Mouse (Mus musculus) Muller cell, postnatal 12 days (primary cell): Measurements from ENCODE around the gene Nfkbiz.

Source experiments
- DNase-seq: peaks from one replicate; pipeline ENCODE4 v3.0.0-alpha.2; 2015; ENCODE audit errors: inconsistent ontology term

Nfkbiz gene

DNA sequence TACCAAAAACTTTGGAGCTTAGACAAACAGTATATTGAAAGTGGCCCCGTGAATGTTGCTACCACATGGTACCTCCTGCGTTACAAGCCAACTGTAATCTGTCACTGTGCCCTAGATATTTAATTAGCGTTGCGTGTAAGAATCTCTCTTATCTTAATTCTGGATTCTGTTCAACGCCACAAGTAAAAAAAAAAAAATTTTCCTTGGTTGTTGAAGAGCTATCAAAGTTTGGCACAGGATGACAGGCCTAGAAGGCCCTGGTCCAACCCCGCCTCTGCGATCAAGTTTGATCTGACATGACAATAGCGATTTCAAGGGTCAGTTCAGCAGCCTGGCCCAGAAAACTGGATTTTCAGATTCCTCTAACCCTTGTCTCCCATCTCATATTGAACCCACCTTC lies 6.1 kb downstream of the Nfkbiz start:
- DNase-seq = peak; percentile 65

DNA sequence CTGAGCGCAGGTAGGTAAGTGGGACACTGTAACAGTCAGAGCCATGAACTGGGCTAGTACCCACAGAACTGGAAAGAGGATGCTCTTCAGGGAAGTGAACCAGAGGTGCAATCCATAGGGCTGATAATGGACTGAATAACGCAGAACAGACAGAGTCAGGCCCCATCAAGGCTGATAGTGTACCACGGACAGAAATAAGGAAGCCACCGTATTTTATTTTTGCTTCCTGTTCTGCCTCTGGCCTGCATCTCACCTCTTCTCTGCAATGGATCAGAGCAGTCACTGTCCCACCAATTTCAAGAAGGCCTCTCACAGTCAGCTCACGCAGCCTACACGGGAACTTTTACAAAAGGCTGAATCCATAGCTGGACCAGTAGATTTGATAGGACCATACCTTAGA lies 6.7 kb downstream of the Nfkbiz start:
- DNase-seq = no peak

DNA sequence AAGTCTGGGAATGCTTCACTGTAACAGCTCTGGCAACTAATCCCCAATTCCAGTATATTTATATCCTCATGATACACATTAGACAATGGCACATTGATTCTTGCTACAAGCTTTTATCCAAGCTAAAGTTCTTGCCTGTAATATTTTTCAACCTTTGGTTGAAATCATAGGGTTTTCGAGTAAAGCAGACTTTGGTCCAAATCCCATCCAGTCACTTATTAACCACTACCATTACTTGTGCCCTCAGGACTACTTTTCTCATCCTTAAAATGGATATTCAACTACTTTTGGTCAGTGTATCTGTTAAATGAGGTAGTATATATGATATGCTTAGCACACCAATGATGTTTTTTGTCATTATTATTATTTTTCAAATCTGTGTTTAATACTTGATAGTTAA lies 7.2 kb downstream of the Nfkbiz start:
- no peak for DNase-seq

DNA sequence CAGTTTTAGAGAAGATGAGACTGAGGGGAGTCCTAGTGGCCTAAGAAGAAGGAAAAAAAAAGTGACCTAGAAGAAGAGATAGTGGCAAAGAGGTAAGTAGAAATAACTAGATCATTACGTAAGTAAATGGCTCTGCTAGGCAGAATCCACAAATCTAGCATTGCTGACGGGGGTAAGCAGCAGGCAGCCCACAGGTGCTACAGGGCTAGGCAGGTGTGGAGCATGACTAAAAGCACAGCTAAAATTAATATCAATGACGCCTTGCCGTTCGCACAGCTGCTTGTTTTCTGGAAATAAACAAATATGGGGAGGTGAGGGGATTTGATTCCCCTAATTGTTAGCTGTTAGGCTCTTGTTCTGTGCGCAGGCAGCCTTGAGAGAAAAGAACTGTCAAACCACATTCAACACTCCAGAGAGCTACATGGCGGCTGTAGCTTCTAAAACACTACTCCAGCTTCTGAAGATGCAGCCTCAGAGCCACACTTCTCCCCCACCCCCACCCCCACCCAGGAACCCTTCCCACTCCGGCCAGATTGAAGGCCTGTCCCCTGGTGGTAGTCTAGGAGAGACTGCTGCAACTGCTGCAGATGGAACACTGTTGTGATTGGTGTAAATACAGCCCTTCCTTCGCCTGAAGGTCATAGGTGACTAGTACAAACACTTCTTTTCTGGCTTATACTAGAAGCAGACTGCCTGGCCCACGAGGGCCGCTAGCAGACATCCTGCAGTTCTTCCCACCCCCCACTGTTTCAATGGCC lies 15.1 kb downstream of the Nfkbiz start:
- peak; percentile 72 for DNase-seq

DNA sequence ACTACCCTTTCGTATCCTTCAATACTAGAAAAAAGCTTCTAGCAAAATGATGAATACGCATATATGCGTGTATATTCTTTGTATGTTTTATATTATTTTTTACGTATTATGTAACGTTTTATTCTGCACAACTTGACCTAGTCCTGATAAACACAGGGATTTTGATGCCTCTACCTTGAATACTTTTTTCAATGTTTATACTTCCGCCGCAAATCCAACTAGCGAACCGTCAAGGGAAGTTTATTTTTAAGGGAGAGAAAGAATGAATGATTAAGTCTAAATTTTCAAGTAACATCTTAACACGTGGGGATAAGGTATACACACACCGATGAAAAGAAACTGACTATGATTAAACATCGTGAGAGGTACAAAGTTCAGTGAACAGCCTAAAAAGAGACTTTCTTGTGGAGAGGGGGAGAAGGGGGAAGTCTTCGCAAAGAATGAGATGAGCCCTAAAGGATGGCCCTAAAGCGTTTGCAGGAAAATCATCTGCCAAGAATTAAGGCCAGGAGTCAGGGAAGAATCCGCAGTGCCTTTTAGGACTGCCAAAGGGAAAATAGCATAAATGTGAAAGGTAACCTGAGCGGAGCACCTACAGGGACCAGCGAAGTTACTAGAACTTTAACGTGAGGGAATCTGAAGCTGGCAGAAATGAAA lies 15.8 kb downstream of the Nfkbiz start:
- no peak for DNase-seq

DNA sequence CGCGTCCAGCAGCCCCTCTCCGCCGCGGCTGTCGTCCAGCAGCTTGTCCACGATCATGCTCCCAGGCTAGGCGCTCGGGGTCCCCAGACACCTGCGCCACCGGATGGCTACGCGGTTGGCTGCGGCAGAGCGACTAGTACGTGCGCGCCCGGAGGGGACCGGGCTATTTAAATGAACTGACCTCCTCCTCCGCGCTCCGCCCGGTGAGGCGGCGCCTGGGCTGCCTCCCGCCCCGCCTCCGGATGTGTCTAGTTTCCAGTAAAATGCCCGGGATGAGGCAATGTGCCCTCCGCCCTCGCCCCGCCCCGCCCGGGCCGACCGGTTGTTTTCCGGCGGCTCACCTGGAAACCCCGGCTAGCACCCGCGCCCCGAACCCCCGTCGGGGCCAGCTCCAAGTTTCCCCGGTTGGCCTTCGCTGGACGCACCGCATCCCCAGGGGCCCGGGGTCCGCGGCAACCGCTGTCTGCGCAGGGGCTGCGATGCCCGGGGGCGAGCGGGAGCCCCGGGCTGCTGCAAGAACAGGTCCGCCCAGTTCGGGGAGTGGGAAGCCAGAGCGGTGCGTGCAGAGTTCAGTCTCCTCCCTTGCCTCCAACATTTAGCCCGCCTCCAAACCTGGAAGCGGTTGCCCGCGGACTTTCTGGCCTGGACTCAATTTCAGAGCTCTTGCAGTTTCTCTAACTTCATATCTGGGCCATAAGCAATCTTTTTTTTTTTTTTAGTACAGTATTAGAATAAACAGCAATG lies 16.5 kb downstream of the Nfkbiz start:
- DNase-seq = peak; percentile 99

DNA sequence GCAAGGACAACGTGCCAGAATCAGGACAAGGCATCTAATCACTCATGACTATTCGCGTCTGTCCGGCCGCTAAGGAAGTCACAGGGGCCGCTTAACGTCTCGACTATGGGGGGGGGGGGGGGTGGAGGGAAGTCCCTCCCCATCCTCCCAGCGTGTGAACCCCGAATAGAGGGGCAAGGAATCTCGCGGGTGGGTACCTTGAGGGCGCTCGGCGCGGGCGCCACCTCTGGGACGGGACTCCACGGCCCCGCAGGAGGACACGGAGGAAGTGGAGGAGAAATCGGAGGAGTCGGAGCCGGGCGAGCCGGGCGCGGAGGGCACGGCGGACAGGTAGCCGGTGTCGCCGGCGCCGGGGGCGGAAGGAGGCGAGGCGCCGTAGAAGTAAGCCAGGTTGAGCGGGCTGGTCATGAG lies 17.1 kb downstream of the Nfkbiz start:
- DNase-seq = no peak

DNA sequence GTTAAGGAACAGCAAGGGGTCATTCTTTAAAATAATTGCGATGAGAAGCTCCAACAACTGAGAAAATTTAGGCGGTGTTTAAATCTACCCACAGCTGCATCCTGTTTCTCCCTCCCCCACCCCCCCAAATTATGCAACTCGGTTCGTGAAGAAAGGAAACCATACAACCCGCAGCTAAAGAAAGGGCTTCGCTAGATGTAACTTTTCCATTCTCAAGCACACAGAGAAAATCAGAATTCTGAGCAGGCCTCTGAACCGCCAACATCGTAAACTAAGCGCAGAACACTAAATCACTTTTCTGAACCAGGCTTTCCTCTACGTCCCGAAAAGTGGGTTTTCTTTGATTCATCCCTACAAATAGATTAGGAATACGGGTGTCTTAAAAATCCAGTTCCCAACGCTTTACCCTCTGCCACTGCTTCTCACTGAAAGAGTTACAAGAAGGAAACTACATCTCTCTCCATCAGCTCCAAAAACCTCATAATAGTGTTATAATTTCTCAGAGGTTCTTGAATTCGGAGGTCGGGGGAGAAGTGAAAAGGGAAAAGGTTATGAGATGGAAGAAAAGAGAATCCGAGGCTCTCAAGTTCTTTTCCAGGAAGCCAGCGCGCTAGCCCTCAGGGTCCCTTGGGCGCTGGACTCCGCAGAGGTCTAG lies 17.7 kb downstream of the Nfkbiz start:
- DNase-seq = peak; percentile 69

DNA sequence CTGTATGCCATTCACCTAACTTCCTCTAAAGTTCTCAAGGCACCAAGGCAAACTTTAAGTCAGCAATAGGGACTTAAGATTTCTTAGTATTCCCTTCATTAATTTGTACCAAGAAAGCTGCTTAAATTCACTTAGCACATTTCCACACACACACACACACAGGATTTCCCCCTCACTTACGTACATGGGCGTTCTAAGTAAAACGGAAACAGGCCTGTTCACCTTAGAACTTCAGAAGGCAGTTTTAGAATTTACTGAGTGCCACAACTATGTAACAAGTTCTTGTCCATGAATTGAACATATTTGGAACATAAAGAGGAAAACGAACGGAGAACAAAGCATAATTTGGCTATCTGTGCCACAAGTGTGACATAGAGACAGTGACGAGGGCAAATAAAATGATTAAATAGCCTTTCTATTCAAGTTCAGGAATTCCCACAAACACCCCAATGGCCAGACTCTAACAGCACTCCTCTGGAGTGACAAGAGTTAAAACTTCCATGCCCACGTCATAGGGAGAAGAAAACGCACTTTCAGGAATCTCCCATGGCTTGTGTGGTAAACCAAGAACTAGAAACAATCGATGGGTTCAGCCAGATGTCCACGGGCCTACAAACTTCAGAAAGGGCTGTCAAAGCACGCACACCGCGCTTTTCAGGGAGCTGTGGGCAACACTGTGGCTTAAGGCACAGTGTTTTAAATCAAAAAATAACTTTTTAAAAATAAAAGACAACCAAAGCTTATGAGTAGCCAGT lies 18.4 kb downstream of the Nfkbiz start:
- peak; percentile 70 for DNase-seq

DNA sequence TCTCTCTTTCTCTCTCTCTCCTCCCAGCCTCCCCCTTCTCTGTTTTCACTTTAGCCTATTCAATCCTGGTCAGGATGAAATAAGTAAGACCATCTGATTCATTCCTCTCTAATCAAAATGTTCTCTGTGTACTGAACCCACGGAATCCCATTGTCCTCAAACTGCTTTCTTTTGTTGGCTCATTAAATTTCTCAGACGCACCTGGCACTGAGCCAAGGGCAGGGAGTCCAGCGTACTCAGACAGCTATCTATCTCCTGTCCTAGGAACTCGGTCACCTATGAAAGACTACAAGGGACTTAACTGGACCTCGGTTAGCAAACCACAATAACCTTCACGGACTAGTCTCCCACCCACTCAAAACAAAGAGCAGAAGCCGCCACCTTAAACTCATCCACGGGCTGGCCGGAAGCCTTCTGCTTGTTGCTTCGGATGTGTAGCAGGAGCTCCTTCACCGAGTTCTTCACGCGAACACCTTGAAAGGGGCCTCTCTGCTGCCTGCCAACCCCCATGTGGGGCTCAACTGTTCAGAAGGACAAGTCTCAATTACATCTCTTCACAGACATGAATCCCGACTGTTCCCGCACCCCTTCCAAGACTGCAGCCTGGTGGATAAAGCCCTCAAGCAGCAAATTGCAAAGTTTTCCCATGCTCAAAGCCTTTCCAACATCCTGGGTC lies 19.4 kb downstream of the Nfkbiz start:
- peak; percentile 92 for DNase-seq

DNA sequence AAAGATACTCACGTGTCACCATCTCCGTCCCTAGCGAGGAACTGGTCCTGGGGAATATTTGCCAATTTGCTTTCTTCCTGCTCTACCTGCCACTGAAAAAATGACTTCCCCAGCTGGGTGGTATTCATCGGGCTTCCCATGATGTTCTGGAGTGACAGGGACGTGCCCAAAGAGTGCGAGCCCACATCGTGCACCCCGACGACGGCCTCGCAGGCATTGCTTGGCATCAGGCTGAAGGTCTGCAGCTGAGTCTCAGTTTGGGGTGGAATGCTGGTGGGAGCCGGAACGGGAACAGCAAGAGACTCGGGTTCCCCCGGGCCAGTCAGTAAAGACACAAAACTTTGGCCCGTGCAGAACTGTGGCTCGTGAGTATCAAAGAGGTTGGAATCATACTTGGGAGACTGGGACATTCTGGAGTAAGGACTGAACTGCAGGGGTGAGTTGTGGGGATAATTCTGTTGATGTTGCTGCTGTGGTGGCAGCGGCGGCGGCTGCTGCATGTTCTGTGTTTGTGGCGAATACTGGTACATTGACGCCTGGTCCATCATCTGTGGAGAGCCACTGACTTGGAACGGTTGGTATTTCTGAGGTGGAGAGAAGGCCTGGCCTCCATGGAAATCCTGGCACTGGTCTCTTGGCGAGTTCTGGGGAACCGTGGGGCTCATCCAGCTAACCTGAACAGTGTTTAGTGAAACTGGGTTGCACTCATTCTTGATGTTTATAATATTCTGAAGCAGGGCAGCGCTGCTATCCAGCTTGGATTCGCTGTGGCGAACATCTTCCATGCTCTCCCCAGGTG lies 20.8 kb downstream of the Nfkbiz start:
- no peak for DNase-seq

DNA sequence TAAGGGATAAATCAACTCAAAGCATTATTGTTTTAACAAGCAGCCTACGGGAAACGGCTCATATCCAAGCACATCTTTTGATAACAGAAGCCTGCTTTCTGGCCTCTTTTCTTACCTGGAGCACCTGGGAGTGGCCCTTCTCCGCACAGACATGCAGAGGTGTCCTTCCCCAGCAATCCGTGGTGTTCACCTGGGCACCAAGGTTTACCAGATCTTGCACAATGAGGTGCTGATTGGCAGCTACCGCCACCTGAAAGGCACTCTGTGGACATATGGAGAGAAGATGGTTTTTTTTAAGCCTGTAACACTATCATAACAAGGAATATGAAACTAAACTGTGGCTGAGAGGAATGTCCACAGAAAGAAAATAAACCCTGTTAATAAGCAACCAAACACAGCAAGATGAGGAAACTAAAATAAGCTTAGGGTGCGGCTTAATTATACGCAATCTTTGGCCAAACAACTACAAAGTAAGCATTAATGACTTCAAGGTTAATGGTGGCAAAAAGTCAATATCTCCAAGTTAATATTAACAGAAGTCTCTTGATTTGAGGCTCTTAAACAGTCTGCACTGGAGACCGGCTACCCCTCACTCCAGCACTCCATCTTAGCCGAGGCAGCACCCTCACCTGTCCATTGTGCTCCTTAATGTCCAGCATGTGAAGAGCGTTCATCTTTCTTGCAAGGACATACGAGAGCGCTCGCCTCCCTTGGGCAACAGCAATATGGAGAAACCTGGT lies 22.3 kb downstream of the Nfkbiz start:
- no peak for DNase-seq

DNA sequence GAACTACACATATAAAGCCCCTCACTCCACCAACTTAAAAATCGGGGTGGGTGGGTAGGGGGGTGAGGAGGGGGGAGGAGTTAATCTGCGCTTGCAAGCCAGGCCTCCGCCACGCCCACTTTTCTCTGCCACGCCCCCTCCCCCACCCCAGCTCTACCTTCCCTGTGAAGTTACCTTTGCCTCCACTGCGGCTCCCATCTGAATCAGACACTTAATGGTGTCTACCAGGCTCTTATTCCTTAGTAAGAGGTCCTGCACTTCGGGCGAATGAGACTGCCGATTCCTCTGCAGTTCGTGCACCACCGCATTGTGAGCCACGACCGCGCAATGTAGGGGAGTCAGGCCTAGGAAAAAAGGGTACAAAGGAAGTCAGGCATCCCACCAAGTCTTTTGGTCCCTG lies 23.2 kb downstream of the Nfkbiz start:
- no peak for DNase-seq

DNA sequence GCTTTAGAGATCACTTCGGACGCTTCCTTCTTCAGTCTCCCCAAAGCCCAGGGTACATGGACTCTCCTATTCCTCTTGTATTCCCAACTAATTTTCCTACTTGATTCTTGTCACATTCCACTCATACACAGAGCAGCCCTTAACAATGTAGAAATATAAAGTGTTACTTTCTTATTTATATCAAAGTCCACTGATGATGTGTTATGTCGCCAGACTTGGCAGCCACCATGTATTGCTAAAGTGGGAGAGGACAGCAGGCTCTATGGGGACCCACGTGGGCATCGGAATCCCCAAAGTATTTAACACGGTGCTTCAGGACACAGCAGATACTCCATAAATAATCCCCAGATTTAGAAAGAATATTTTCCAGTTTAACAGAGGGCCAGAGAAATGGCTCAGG lies 24.0 kb downstream of the Nfkbiz start:
- DNase-seq = no peak

DNA sequence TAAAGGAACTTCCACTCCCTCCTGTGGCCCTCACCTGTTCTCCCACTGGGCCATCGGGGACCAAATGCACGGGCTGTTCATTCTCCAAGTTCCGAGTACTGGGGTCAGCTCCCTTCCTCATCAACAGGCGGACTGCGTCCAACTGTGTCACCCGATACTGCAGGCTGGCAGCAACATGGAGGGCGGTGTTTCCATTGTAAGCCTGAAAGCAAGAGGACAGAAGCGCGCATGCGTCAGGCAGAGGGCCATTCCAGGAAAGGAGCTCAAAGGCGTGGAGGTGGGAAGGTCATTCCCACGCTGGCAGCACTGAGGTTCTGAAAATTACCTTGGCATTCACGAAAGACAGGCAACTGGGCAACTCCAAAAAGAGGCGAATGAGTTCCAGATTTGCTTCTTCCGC lies 24.8 kb downstream of the Nfkbiz start:
- DNase-seq = no peak

DNA sequence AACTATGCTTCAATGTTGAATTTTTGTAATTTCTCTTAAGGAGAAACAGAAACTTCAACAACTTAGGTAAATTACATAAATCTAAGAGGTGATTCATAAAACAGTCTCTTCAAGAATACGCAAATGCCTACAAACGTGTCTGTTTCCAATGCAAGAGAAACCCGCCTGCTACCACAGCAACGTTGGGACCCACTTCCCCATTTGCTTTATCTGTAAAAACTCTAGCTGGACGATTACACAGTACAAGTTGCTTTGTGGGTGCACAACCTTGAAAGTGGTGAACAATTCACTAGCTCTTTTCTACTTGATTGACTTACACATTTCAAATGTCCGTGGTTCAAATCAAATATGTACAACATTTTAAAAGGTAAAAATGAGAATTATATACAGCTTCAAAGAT lies 26.9 kb downstream of the Nfkbiz start:
- no peak for DNase-seq

DNA sequence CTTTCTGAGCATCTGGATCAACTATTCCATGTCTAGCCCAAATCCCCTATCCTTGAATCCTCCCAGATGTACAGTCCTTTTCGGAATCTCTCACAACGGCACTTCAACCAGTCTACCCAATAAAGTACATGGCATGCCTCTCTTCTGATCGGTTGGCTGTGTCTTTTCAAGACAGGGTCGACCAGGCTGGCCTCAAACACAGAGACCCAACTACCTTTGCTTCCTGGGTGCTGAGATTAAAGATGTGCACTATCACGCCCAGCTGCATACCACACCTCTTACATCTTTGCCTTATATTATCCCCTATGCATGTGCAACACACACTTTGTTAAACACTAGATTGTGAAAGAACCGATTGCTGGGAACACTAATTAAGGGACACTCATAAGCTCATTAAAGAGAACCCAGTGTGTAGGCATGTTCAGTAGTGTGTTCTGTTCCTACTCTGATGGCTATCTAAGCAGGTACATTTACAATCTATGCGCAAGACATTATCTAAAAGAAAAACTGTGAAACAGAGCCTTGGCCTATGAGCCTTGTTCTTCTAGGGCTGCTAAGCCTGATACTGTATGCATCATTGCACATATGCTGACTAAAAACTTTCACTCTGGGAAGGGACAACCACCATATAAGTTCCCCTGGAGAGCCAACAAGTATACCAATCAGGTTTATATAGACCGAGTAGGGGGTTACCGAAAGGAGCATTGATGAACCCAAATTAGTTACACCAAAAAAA lies 28.8 kb downstream of the Nfkbiz start:
- DNase-seq = no peak

DNA sequence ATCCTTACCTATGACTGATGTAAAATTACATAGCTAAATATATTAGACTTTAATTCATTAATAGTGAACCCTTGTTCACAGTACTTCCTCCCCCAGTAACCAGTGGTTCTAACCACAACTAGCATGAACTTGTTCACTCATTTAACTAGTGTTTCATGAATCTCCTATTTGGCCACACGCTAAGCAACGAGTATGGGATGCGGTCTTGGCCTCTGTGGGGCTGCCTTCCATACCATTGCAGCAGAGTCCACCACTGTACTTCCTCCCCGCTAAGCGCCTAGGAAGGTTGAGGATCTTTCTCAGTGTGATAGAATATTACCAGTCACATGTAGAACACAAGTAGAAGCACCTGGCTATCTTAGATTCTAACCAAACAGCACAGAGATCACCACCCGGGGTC lies 29.4 kb downstream of the Nfkbiz start:
- DNase-seq = no peak

DNA sequence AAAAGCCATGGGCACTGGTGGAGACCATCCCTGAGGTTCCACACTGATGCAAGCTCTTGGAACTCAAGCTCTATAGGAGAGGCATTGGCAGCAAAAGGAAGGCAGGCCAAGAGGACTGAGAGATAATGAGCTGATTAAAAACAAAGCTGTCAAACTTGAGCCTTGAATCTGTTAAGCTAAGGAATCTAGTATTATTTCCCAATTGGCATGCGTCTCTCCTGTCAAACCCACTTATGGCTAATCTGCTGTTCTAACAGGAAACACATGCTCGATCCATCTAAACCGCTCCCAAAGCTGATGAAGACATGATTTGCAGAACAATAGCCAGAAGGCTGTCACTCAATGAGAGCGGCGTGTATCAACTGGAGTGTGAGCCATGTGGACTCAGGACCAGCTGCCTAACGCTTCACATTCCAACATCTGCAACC lies 31.2 kb downstream of the Nfkbiz start:
- DNase-seq = peak; percentile 72
